Mouse (Mus musculus): ENCODE measurements around the gene Serpinb3a. TPM values are rescaled to one million over a fixed set of nuclear protein-coding genes. Genes with fewer than 3 reads are reported as not detected.

Gene Serpinb3a
- polyA plus RNA-seq (2012; rRNA removed) = not detected in 2 replicates

DNA sequence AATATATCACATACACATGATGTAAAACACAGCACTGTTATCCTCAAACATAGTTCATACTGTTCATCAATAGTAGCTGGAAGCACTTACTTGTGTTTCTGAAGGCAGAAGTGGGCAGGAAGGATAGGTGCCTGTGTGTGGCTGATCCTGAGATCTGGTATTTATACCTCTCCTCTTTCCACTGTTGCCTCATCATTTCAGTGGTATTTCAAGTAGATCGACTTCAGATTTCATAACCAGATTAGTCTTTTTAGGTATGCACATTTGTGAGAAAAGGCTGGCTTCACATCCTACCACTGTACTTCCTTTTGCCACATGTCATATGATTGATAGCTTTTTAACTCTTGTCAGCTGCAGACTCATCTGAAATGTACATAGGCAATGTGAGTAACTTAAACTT is at the start of gene Serpinb3a:
Gene Serpinb3a (minus strand): TSS at position 101 of the 400 bp plus-strand sequence.

GRCm38 (mm10) chr1:107083406-107083805 is 31.3 kb upstream of the Serpinb3a start, which contains the start of gene Serpinb3d:
TSS of gene Serpinb3d (minus strand) at chr1:107083506.

Other genes with a start within 250 kb of the Serpinb3a start
- 0.01 TPM in 2 replicates for gene Serpinb5, start 191.1 kb downstream of the Serpinb3a start, polyA plus RNA-seq (2012; rRNA removed)
- gene Serpinb12, start 117.9 kb downstream of the Serpinb3a start, polyA plus RNA-seq (2012; rRNA removed) = not detected in 2 replicates
- gene Serpinb13, start 71.3 kb downstream of the Serpinb3a start, polyA plus RNA-seq (2012; rRNA removed) = not detected in 2 replicates
- not detected in 2 replicates for gene Serpinb3d, start 31.2 kb upstream of the Serpinb3a start, polyA plus RNA-seq (2012; rRNA removed)
- gene Serpinb3b, start 226.1 kb upstream of the Serpinb3a start, polyA plus RNA-seq (2012; rRNA removed) = not detected in 2 replicates
- not detected in 2 replicates for gene Serpinb3c, start 226.1 kb upstream of the Serpinb3a start, polyA plus RNA-seq (2012; rRNA removed)